In the genomic region with DNA sequence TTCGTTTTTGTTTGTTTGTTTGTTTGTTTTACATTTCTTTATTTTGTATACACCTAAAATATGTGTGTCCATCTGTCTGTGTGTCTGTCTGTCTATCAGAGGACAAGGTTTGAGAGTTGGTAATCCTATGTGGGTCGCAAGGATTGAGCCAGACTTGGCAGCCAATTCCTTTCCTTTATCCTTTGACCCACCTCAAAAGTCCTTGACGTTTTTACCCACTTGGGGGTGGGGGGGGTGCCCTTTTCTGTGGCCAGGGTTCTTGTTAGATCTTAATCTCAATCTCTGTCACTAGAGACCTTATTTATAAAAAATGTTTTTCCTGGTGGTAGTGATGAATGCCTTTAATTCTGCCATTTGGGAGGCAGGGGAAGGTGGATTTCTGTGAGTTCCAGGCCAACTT, we compare ENCODE assay signal across 14 mouse cellular contexts. TPM values are rescaled to one million over a fixed set of nuclear protein-coding genes. Genes with fewer than 3 reads are reported as not detected.
DNase-seq lines count a peak whose midpoint lies in the region; ATAC-seq and TF ChIP-seq lines count a peak whose summit lies in the region.
"Had no signal": no experiment of that assay in that cellular context is flagged by ENCODE, and none has a peak within 500 bp of the region (broad histone marks: within the 10 kb centered on the region; RNA-seq: fewer than 3 reads in every experiment).

No protein-coding gene starts in this region.

- TF ChIP-seq CTCF in thymus, adult 2 months (IDR thresholded peaks at IDR 0.05; ENCODE audit: borderline replicate concordance, control insufficient read depth, extremely low read depth, insufficient read depth, low read length, poor library complexity) = no peak

- WGBS in forebrain, embryonic 10.5 days = 43% methylated on average over 3 of the region's 3 CpGs
- whole genome bisulfite sequencing in forebrain, embryonic 11.5 days = 44% methylated on average over 3 of the region's 3 CpGs
- 44% methylated on average over 3 of the region's 3 CpGs for WGBS in thymus, adult 2 months

- no peak for ATAC-seq in forebrain, embryonic 11.5 days (replicated peaks; ENCODE audit: low FRiP score)

- TF ChIP-seq POLR2A in thymus, adult 2 months (IDR thresholded peaks at IDR 0.05; ENCODE audit: control insufficient read depth, extremely low read depth, insufficient read depth, low read length, poor library complexity) = no peak

- H3K27me3 ChIP-seq in forebrain, embryonic 10.5 days (ENCODE audit: poor library complexity, severe bottlenecking) = no peaks in the 10 kb centered on the region
- no peaks in the 10 kb centered on the region for H3K27me3 ChIP-seq in forebrain, embryonic 11.5 days (ENCODE audit: control insufficient read depth, insufficient read depth, low read length)
- H3K27me3 ChIP-seq in thymus, adult 2 months (ENCODE audit: control insufficient read depth, insufficient read depth, low read length) = no peaks in the 10 kb centered on the region

- peaks cover 26% of the 10 kb centered on the region for H3K4me1 ChIP-seq in forebrain, embryonic 10.5 days
- no peaks in the 10 kb centered on the region for H3K4me1 ChIP-seq in forebrain, embryonic 11.5 days (replicated peaks; ENCODE audit: control insufficient read depth, insufficient read depth, low read length)
- no peaks in the 10 kb centered on the region for H3K4me1 ChIP-seq in thymus, adult 2 months (replicated peaks; ENCODE audit: control insufficient read depth, insufficient read depth, low read length)

- H3K4me3 ChIP-seq in forebrain, embryonic 10.5 days = peak overlapping the region; percentile 90; the same call in 1 of the 2 replicates
- H3K4me3 ChIP-seq in forebrain, embryonic 11.5 days (ENCODE audit: low read depth, low read length) = no peak overlapping the region
- H3K4me3 ChIP-seq in thymus, adult 2 months (ENCODE audit: control insufficient read depth, insufficient read depth, low read length) = no peak overlapping the region

- H3K27ac ChIP-seq in forebrain, embryonic 10.5 days = no peak overlapping the region
- H3K27ac ChIP-seq in forebrain, embryonic 11.5 days (ENCODE audit: low read depth, low read length) = no peak overlapping the region
- no peak overlapping the region for H3K27ac ChIP-seq in thymus, adult 2 months (ENCODE audit: control insufficient read depth, insufficient read depth, low read length)

- DNase-seq in forebrain, embryonic 10.5 days (ENCODE audit: extremely low spot score, low spot score) = no peak
- DNase-seq in forebrain, embryonic 11.5 days (ENCODE audit: low spot score) = no peak
- DNase-seq in thymus, adult 2 months = peak; percentile 19
- DNase-seq in thymus, postnatal 36 days = no peak
- DNase-seq in induced T-regulatory cell, adult 2 months (ENCODE audit: low read depth) = peak; percentile 18
- DNase-seq in urinary bladder, adult 18-20 months (ENCODE audit: low spot score in 2 of 2) = no peak
- no peak for DNase-seq in testis, postnatal 14 days (ENCODE audit: low spot score)
- DNase-seq in spleen, postnatal 36 days (ENCODE audit: low spot score in 2 of 2) = no peak
- DNase-seq: heart, adult 2 months; heart, postnatal 4 days; kidney, postnatal 10 days; layer of hippocampus, postnatal 36 days; lung, postnatal 10 days; thymus, postnatal 25 days had no signal

- H3K36me3 ChIP-seq in forebrain, embryonic 10.5 days (replicated peaks) = no peaks in the 10 kb centered on the region
- no peaks in the 10 kb centered on the region for H3K36me3 ChIP-seq in forebrain, embryonic 11.5 days (ENCODE audit: control insufficient read depth, insufficient read depth, low read length)
- no peaks in the 10 kb centered on the region for H3K36me3 ChIP-seq in thymus, adult 2 months (ENCODE audit: control insufficient read depth, insufficient read depth, low read length)

- H3K4me2 ChIP-seq in forebrain, embryonic 11.5 days (ENCODE audit: low read depth, low read length, severe bottlenecking) = no peak overlapping the region

- H3K9me3 ChIP-seq in forebrain, embryonic 10.5 days = no peaks in the 10 kb centered on the region
- no peaks in the 10 kb centered on the region for H3K9me3 ChIP-seq in forebrain, embryonic 11.5 days (ENCODE audit: control insufficient read depth, low read length)

- H3K9ac ChIP-seq in forebrain, embryonic 11.5 days (ENCODE audit: low read length) = no peak overlapping the region

RNA-seq across cellular contexts. Expression of gene Ptpn4, which starts 0.8 kb away (rescaled TPM):
- 7.6 and 8.2 TPM in 2 replicates for polyA plus RNA-seq in forebrain, embryonic 10.5 days (2016; fragmentation: Nextera tagmentation; extraction: Ambion mirVana)
- polyA plus RNA-seq in forebrain, embryonic 11.5 days (2014; fragmentation: Nextera tagmentation; extraction: Ambion mirVana) = 12.1 and 19.4 TPM in 2 replicates
- polyA plus RNA-seq in thymus, adult 2 months (2012; rRNA removed) = 4.4 and 8.6 TPM in 2 replicates

Comparison
In these comparisons a context has a peak if more than half of its experiments do, and no peak if none do; other contexts are left out.
1. DNase-seq: peak in thymus, adult 2 months (single experiment) and induced T-regulatory cell, adult 2 months (single experiment); none in forebrain, embryonic 10.5 days (single experiment), forebrain, embryonic 11.5 days (single experiment), thymus, postnatal 36 days (0 of 2), urinary bladder, adult 18-20 months (0 of 2), testis, postnatal 14 days (single experiment) and spleen, postnatal 36 days (0 of 2).